Mouse (Mus musculus) midbrain, postnatal 0 days (tissue): ENCODE measurements at regions not wholly inside any gene's neighbourhood (a gene's known extent, or its start where the extent isn't known, plus 50 kb on each side); places are given as distances from the start of the nearest gene placed in this dataset.

Source experiments
- ATAC-seq: fragments of 200-750 bp; cut with Nextera tagmentation; 2 replicates; pipeline ENCODE4 v1.8.0; 2017; ENCODE audit warnings: moderate number of reproducible peaks, mild to moderate bottlenecking, moderate TSS enrichment, moderate library complexity; ENCODE audit not compliant: low FRiP score
- DNase-seq: peaks from one replicate; pipeline ENCODE4 v3.0.0-alpha.2; 2015; ENCODE audit warnings: low spot score
- H3K27ac ChIP-seq: fragments of 300-500 bp; sonication (generic); 2 replicates; pipeline ENCODE4 v1.5.1; 2014; ENCODE audit warnings: low read depth, mild to moderate bottlenecking, low read length, mixed read lengths
- H3K27me3 ChIP-seq: fragments of 300-500 bp; sonication (generic); 2 replicates; pipeline ENCODE4 v1.6.1; 2014; ENCODE audit warnings: low read length, control low read depth, mixed read lengths; ENCODE audit not compliant: insufficient read depth
- H3K36me3 ChIP-seq: fragments of 300-500 bp; sonication (generic); 2 replicates; pipeline ENCODE4 v1.6.1; 2014; ENCODE audit warnings: low read length, control low read depth, mixed read lengths; ENCODE audit not compliant: insufficient read depth
- H3K4me1 ChIP-seq: fragments of 300-500 bp; sonication (generic); 2 replicates; pipeline ENCODE4 v1.6.1; 2014; ENCODE audit warnings: mild to moderate bottlenecking, control low read depth, antibody characterized with exemption, low read length, mixed read lengths; ENCODE audit not compliant: insufficient read depth
- H3K4me2 ChIP-seq: fragments of 300-500 bp; sonication (generic); 2 replicates; pipeline ENCODE4 v1.6.1; 2014; ENCODE audit warnings: low read depth, mild to moderate bottlenecking, low read length, mixed read lengths; ENCODE audit not compliant: poor library complexity, severe bottlenecking
- H3K4me3 ChIP-seq: fragments of 300-500 bp; sonication (generic); 2 replicates; pipeline ENCODE4 v1.5.1; 2014; ENCODE audit warnings: low read depth, mild to moderate bottlenecking, low read length, moderate library complexity
- H3K9ac ChIP-seq: fragments of 300-500 bp; sonication (generic); replicated peaks from 2 replicates; pipeline ENCODE4 v1.6.1; 2014; ENCODE audit warnings: mild to moderate bottlenecking, low read length, moderate library complexity, mixed read lengths; ENCODE audit not compliant: poor library complexity, severe bottlenecking
- H3K9me3 ChIP-seq: fragments of 300-500 bp; sonication (generic); 2 replicates; pipeline ENCODE4 v1.6.1; 2016; ENCODE audit warnings: low read length, control low read depth
- CTCF ChIP-seq: IDR thresholded peaks from 2 replicates; pipeline ENCODE4 v1.5.1; 2016; ENCODE audit warnings: antibody characterized with exemption, mild to moderate bottlenecking
- WGBS: fragments of 180-500 bp; shearing (Covaris S2); extraction: QIAGEN DNeasy Blood & Tissue Kit; methylation state at CpG from one replicate; pipeline ENCODE4 v1.1.7; 2014; 5-methylcytosine and 5-hydroxymethylcytosine counted together

- H3K4me1 ChIP-seq: no peaks in the 10 kb centered on the region
- no peaks in the 10 kb centered on the region for H3K36me3 ChIP-seq
- H3K4me3 ChIP-seq: no peak overlapping the region
- no peak overlapping the region for H3K4me2 ChIP-seq
- no peak for TF ChIP-seq CTCF
- H3K27ac ChIP-seq: no peak overlapping the region
- DNase-seq (no peak), ATAC-seq (no peak)
- H3K9ac ChIP-seq: no peak overlapping the region
- no peaks in the 10 kb centered on the region for H3K9me3 ChIP-seq
- no peaks in the 10 kb centered on the region for H3K27me3 ChIP-seq
- WGBS: 48% methylated on average over 7 of the region's 7 CpGs
These were observed 81.4 kb upstream of the Parp11 start for GRCm38 (mm10) chr6:127365246-127365645.

GRCm38 (mm10) chr6:127365651-127366050 is 81.0 kb upstream of the Parp11 start:
- no peak for DNase-seq
- Histone ChIP-seq H3K4me2 (no peak overlapping the region), H3K27ac (no peak overlapping the region), H3K4me3 (no peak overlapping the region), H3K27me3 (no peaks in the 10 kb centered on the region), H3K36me3 (no peaks in the 10 kb centered on the region), H3K9ac (no peak overlapping the region), H3K9me3 (no peaks in the 10 kb centered on the region), H3K4me1 (no peaks in the 10 kb centered on the region)
- WGBS: 67% methylated on average over 2 of the region's 2 CpGs
- ATAC-seq: no peak
- no peak for TF ChIP-seq CTCF

- H3K27ac ChIP-seq: no peak overlapping the region
- H3K4me3 ChIP-seq: no peak overlapping the region
- WGBS: 38% methylated on average over 5 of the region's 5 CpGs
- TF ChIP-seq CTCF: no peak
- no peak for ATAC-seq
- H3K4me2 ChIP-seq: no peak overlapping the region
- H3K4me1 ChIP-seq: no peaks in the 10 kb centered on the region
- H3K9ac ChIP-seq: no peak overlapping the region
- H3K36me3 ChIP-seq: no peaks in the 10 kb centered on the region
- no peaks in the 10 kb centered on the region for H3K27me3 ChIP-seq
- DNase-seq: peak; percentile 21
- no peaks in the 10 kb centered on the region for H3K9me3 ChIP-seq
These were observed 73.6 kb upstream of the Parp11 start for GRCm38 (mm10) chr6:127373052-127373451.

- DNase-seq: peak; percentile 38
These were observed 72.7 kb upstream of the Parp11 start for GRCm38 (mm10) chr6:127373797-127374463.

GRCm38 (mm10) chr6:127374464-127375143 is 72.0 kb upstream of the Parp11 start:
- Histone ChIP-seq H3K27me3 (no peaks in the 10 kb centered on the region), H3K9me3 (no peaks in the 10 kb centered on the region), H3K36me3 (no peaks in the 10 kb centered on the region), H3K4me3 (no peak overlapping the region), H3K9ac (no peak overlapping the region), H3K4me2 (no peak overlapping the region), H3K27ac (no peak overlapping the region), H3K4me1 (no peaks in the 10 kb centered on the region)
- WGBS: 51% methylated on average over 12 of the region's 12 CpGs
- TF ChIP-seq CTCF: no peak
- DNase-seq (peak; percentile 57), ATAC-seq (no peak)

More at GRCm38 (mm10) chr6:127373797-127374463, 72.7 kb upstream of the Parp11 start:
- H3K4me2 ChIP-seq: no peak overlapping the region
- 50% methylated on average over 13 of the region's 13 CpGs for WGBS
- no peaks in the 10 kb centered on the region for H3K27me3 ChIP-seq
- peak; percentile 55 for TF ChIP-seq CTCF
- no peaks in the 10 kb centered on the region for H3K4me1 ChIP-seq
- H3K9ac ChIP-seq: no peak overlapping the region
- H3K36me3 ChIP-seq: no peaks in the 10 kb centered on the region
- H3K27ac ChIP-seq: no peak overlapping the region
- no peaks in the 10 kb centered on the region for H3K9me3 ChIP-seq
- ATAC-seq: no peak
- H3K4me3 ChIP-seq: no peak overlapping the region

GRCm38 (mm10) chr6:127375144-127375529 is 71.5 kb upstream of the Parp11 start:
- ATAC-seq (no peak), DNase-seq (no peak)
- Histone ChIP-seq H3K9ac (no peak overlapping the region), H3K4me3 (no peak overlapping the region), H3K27ac (no peak overlapping the region), H3K4me1 (no peaks in the 10 kb centered on the region), H3K9me3 (no peaks in the 10 kb centered on the region), H3K27me3 (no peaks in the 10 kb centered on the region), H3K36me3 (no peaks in the 10 kb centered on the region), H3K4me2 (no peak overlapping the region)
- 80% methylated on average over 2 of the region's 2 CpGs for WGBS
- TF ChIP-seq CTCF: no peak
